Mouse (Mus musculus) olfactory bulb, adult 2 months (tissue): Measurements from ENCODE around the gene Slc25a21.

Experiments
- CTCF ChIP-seq: fragments of 200-500 bp; IDR thresholded peaks from 2 replicates; pipeline ENCODE4 v1.5.1; 2012; ENCODE audit warnings: low read depth, mild to moderate bottlenecking, low read length, moderate library complexity; ENCODE audit not compliant: insufficient read depth
- POLR2A ChIP-seq: fragments of 200-500 bp; IDR thresholded peaks from 2 replicates; pipeline ENCODE4 v1.6.1; 2012; ENCODE audit warnings: mild to moderate bottlenecking, low read depth, low read length, moderate library complexity; ENCODE audit not compliant: insufficient read depth

DNA sequence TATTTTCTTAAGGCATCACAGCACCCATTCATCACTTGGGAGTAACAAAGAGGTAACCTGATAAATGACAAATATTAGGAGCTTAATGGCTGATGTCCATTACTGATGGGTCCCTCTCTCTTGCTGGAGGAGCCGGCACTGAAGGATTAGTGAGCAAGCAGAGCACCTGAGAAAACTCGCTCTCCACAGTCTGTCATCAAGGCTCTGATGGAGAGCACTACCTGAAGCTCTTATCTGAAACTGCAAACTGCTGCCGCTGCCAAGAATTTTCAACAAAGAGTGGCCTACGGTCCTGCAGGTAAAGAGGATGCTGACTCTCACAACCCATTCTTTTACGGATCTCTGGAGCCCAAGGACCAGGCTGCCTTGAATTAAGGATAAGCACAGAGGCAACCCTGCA is 372.6 kb downstream of the Slc25a21 start:
- TF ChIP-seq POLR2A (no peak), CTCF (no peak)
